Mouse (Mus musculus) urinary bladder, postnatal 14 days (tissue): ENCODE results near the gene Pard3.
A peak's percentile ranks its signal among the peaks of the same experiment; 100 is the strongest.

ENCODE experiments used
- DNase-seq: peaks from one replicate; pipeline ENCODE4 v3.0.0; 2021; ENCODE audit warnings: low spot score

The Pard3 gene

DNA sequence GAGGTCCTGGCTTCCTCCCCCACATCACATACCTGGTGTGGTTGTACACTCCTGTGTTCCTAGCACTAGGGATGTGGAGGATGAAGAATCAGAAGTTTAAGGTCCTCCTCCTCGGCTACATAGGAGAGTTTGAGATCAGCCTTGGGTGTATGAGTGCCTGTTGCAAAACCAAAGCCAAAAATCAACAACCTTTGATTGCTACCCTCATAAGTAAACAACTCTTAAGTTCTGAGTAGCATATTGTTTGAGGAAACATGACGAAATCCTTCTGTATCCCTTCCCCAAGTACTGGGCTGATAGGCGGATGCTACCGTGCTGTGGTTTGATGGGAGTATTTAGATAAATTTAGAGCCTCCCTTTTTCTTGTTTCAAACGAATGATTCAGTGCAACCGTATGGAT lies 20.9 kb downstream of the Pard3 start:
- no peak for DNase-seq

DNA sequence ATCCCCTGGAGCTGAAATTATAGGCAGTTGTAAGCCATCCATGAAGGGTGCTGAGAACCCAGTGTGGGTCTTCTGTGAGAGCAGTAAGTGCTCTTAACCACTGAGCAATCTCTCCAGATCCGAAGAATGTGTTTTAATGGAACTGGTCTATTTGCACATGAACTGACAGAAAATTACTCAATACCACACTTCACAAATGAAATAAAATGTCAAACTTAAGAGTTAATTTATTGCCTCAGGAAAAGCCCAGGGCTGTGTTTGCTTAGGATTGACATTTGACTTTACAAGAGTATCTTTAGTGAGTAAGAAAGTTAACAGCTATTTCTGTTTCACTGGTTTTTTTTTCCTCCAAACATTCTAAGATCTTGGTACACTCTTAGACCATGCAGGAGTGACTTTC lies 23.7 kb downstream of the Pard3 start:
- DNase-seq, result no peak

DNA sequence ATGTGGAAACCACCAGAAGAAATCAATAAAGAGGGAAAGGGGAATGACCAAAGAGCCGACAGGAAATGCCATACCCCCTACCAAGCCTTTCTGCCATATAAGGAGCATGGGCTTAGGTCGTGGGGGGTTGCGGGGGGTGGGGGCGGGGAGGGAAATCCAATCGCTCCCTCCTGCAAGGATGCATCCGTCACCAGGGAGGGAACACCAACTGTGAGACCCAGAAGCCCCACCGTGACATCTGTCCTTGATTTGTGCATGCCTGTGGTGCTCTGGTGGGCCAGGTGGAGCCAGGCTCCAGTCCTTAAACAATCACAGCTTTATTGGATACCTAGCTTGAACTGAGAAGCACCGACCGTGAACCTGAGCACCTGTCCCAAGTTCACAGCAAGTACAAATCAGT lies 24.7 kb downstream of the Pard3 start:
- DNase-seq, result no peak

DNA sequence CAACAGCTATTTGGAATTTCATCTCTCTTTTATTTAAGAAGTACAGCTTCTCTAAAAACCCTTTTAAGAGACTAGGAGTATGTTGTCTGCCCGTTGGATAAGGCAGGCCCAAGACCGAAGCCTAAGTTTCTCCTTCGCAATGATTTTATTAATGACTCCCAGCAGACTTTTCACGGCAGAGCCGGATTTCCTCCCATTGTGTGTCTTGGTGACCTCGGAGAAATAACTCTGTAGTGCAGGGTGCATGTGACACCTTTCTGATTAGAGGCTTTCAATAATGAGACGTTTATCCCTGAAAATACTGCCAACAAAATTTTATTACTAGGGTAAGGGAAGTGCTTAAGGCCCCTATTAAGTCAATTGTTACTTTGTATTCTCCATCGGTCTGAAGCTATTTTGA lies 25.3 kb downstream of the Pard3 start:
- DNase-seq, result no peak

DNA sequence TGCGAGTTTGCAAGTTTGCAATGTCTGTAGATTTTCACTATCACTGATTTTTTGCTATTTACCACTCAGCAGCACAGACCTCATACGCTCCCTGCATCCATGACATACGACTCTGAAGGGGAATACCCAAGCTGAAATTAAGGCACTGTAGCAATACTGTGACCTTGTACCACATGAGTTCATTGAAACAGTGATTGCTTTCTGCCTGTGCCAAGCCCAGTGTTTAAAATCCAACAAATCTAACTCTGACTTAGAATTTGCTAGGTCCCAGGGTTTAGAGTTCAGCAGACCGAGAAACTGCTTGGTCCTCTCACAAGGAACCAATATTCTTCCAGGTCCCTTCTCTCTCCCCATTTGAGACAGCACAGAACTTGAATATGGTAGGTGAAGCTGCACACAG lies 26.7 kb downstream of the Pard3 start:
- DNase-seq, result no peak

DNA sequence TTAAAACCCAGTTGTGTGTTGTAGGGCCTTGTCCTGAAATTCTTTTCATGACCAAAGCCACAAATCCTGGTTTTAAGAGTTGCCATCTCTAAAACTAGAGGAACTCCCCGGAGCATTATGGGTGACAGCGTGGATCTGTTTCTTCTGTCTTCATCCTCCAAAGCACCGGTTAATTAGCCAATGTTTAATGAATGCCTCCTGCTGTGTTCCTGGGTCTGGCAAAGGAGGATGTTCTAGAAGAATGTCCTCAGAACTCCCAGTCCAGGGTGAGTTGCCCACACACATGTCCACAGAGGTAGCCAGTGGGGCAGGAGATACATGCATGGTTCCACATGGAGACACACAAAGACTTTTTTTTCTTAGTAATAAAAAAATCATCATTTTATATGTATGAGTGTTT lies 28.2 kb downstream of the Pard3 start:
- no peak for DNase-seq

DNA sequence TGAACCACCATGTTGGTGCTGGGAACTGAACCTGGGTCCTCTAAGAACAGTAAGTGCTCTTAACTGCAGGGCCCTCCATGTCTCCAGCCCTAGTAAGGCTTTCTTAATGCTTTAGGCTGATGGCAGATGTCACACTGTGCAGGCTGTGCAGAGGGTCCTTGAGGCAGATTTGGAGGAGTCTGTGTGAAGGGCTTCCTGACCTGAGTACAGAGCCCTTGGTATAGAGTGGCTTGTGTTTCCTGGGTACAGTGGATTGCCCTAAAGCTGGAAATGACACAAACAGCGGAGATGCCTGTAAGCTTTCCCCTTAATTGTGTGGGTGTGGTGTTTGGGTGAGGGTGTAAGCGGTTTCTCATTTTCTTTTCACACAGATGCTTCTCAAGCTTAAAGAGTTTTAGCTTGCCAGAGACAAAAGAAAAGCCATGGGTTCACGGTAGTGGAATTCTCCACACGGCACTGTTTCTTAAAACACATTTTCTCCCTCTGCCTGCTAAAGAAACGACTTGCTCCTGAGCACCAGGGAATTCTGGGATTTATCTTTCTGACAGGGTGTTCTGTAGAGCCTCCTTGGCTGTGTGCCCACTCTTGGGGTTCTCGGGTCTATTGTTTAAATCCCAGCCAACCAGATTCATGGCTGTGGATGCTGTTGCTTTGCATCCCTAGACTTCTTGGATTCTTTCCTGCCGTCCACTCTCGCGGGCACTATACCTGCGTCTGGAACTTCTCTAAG lies 28.9 kb downstream of the Pard3 start:
- DNase-seq, result no peak

DNA sequence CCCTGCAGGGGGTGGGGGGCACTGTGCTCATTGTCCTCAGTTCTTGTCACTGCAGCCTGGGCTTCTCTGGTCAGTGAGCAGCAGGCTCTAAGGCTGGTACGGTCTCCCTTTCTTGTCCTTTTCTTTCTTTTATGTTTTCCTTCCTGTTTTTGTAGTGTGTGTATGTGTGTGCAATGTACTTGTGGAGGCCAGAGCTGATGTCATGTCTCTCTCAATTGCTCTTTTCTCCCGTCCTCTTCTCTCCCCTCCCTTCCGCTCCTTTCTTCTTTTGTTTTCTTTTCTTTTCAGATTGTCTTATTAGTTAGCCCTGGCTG lies 29.4 kb downstream of the Pard3 start:
- no peak for DNase-seq

DNA sequence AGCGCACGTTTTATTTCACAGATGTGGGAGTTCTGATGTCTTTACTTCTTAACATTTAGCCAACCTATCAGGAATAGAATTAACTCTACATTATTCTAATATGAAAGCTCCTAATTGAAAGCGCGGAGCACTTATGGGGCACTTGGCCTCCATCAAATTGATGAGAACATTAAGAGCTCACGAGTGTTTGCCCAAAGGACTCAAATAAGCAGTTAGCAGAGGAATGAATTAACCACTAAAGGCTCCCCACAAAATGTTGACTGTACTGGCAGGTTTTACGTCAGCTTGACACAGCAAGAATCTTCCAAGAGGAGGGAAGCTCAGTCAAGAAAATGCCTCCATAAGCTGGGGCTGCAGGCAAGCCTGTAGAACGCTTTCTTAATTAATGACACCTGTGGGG lies 32.1 kb downstream of the Pard3 start:
- no peak for DNase-seq

DNA sequence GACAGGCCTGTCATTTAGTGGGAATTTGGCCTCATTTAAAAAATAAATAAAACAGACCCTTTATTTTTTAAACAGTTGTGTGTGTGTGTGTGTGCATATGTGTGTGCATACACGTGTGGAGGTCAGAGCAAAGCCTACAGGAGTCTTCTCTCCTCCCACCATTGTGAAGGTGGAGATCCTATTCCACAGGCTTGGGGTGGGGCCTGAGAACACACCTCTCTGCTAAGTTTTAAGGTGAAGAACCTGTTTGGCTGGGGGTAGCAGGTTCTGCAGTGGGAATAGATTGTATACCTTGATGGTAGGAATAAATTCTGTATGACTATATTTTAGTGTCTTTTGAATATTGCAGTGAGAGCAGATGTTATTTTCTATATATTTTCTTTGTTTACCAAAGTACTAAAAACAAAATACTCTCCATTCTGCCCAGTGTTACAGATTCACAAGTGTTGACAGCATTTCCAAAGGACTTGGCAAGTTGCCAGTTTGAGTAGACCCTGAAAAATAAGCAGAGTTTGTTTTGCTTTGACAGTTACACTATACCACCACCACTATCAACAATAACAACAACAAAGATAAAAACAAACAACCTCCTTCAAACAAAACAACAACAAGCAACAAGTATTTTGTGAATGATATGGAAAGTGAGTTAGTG lies 35.9 kb downstream of the Pard3 start:
- peak; percentile 62 for DNase-seq

DNA sequence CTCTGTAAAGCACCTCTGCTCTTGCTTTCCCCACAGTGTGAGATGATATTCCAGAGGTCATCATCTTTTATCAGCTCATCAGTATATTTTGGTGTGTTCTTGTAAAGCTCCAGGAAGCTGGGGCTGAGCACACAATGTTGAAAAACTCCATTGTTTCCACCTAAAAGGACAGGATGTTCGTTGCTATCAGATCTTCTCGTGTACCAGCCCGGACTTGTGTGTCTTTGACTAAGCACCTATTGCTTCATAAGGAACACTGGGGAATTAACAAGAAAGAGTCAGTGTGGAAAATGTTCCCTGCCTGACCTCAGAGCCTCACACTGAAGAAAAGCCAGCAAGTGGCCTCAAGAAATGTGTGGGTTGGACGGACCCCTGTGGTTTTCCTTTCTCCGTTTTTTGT lies 39.6 kb downstream of the Pard3 start:
- DNase-seq, result peak; percentile 39

DNA sequence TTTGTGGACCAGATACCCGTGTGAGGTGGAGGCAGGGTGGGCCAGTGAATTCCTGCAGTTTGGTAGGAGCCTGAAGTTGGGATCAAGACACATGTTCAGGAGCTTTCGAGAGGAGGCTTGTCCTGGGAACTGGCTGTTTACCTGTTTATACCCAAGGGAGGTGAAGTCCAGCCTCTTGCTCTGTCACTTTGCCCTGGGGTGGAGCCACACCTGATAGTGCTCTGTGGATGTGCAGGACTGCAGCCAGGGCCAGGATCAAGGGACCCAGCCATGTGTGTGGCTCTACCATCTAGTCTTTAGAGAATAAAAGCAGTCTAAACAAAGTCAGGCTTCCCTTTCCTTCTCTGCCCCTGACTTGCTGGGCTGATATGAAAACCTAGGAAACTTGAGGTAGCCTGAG lies 40.9 kb downstream of the Pard3 start:
- no peak for DNase-seq

DNA sequence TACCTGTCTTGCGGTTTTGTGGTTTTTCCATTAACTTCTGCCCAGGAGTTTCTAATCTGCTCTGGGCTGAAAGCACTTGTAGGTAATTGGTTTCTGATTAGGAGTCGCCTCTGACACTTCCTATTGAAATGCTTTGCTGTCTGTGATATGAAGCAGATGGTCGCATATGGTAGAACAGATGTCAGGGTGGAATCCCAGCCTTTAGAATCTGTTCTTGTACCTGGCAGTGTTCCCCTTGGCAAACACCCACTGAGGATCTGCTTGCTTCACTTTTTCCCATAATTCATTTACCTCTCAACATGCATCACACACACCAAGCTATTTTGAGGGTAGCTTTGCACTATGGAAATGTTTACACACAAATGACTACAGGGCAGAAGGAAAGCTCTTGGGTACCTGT lies 44.2 kb downstream of the Pard3 start:
- no peak for DNase-seq

DNA sequence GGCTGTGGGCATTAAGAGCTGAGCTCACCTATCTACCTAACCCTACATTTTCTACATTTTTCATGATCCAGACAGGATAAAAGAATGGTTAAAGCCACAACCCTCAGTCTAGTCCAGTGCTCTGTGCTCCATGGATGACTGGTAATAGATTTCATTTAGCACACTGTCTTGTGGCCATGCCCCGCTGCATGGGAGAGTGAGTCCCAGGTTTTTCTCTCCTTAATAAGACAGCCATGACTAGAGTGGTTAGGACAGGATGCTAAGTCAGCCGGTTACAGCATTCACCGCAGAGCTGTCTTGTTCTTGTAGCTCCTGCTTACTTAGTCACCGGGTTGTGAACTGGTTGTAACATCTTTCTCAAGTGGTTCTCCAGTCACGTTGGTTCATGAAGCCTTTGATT lies 49.5 kb downstream of the Pard3 start:
- no peak for DNase-seq

DNA sequence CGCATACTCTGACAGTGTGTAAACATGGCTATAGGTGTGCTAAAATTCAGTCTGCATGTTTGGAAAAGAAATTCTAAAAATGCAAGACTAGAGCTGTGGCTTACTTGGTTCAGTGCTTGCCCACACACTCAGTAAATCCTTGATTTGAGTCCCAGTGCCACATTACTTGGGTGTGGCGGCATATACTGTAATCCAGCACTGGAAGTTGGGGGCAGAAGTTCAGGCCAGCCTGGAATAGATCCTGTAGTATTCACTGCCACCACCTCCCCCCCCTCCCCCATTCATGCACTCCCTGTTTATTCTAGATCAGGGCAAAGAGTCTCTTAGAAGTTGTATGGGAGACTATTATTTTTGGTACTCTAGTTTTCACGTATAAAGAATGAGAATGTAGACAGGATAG lies 52.1 kb downstream of the Pard3 start:
- DNase-seq, result no peak

DNA sequence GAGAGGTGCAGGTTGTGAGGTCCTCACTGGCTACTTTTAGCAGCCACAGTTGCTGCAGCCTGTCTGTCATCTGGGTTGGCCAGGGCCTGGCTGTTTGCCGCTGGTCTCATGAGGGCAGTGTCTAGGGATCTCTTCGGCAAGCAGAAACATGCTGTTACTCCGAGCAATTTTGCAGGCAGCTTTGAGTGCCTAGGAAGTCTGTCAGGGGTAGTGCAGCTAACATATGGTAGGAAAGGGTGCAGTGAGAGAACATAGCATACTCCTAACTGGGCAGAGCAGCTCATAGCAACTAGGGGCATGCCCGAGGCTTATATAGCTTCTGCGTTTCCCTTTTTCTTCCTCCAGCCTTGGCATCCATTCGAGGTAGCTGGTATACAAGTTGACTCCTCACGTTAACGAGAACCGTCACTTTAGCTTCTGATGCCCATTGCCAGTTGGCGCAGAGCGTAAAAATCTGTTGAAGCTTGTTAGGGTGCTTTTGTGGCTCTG lies 54.7 kb downstream of the Pard3 start:
- peak; percentile 61 for DNase-seq

DNA sequence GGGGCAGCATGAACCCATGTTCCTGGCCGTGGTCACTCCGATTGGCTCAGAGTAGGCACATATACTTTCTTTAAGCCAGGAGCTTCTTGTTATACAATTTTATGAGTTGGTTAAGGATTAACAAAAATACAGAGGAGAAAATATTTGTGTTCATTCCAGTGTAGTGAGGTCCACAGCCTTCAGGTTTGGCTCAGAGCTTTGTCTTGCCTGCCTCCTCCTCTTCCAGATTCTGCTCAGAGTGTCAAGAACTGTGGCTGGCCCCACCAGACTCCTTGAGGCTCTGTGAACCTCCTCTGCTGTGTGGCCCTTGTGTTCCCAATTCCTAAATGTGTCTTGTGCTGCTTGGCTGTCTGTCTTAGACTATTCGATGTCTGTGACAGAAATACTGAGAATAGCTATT lies 59.7 kb downstream of the Pard3 start:
- DNase-seq, result no peak

DNA sequence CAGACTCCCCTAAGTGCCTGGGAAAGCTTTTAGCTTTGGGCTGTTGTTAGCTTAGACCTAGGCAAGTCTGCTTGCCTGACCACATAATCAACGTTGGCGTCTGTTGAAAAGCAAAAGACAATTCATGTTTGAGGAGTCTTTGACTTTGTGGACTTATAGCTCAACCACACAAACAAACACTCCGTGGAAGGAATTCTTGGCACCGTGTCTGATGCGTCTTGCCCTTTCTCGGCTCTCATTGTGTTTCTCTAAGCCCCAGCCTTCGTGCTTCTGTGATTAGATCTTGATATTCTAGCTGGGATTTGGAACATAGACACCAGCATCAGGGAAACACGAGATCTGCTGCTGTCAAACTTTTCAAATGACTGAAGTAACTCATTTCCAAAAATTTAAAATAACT lies 61.1 kb downstream of the Pard3 start:
- DNase-seq, result no peak

DNA sequence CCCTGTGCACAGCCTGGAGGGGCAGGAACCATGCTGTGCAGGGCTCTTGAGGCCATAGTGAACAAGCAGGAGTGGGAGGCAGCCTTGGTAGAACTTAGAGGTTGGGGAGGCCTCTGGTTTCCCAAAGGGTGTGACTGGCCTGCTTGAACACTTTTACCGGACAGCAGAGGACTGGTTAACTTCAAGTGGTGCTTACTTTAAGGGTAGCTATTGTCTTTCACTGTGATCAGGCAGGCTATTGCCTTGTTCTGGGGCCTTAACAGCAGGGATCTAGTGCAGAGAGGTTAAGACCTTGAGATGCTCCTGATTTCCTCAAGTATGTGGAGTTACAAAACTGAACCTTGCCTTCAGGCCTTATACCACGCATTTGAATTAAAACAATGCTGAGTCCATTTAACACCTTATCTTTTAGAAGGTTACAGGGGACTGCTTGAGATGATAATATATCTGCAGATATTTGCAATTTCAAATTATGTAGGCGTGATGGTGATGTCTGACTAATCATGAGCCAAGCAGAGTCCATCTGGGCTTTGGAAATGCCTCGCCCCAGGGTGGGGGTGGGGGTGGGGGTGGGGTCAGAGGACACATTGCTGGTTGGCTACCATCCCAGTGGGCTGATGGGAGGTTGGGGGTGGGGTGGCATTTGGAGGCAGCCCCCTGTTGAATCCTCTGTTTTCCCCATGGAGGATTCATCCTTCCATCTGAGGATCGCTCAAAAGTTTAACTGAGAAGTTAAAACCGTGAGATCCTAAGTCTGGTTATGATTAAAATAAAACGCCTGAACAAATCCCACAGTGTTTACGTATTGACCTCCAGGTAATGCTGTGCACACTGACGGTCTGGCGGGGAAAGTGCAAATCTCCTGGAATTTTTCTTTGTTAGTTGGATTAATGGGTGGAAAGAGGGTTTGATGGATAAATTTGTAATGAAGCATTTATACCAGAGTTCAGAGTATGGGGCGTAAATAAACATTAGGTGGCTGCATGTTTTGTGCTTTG lies 62.3 kb downstream of the Pard3 start:
- no peak for DNase-seq

DNA sequence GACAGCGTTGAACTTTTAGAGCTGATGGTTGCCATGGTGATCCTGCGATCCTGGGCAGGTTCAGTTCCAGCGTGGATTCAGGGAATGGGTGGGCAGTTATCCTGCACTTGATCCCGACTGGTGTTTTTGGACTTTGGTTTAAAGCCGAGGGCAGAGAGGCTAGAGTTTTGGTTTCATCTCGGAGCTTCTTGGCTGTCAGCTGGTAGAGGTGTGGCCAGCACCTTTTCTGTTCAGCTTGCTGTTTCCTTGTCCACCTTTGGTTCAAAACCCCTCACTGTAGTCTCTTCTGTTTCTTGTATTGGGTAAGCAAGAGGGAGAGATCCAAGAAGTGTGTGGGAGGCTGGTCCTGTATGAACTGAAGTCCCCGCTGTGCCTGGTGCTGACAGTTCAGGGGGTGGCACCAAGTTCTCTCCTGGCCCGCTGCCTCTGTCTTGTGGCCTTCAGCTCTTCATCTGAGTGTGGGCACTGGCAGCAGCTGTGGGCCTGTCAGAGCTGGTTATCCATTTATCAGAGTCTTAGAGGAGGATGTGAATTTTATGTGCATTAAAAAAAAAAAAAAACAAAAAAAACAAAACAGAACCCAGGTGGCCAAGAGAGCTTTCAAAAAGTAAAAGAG lies 65.2 kb downstream of the Pard3 start:
- peak; percentile 55 for DNase-seq

DNA sequence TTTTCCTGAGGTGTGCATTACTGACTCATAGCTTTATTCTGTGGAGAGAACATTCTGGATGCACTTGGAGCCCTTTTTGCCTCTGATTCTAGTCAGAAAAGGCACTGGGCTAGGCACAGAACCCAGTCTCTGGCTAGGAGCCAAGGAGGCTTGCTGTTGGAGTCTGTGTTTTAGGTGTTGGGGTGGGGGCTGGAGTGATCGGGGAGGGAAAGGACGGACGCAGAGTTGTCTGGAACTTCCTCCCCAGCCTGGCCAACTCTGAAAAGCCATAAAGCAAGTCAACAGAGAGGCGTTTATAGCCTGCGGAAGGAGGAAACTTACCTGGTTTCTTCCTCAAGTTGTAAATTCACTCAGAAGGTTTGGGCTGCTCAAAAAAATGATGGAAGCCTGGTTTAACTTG lies 70.6 kb downstream of the Pard3 start:
- DNase-seq, result no peak

DNA sequence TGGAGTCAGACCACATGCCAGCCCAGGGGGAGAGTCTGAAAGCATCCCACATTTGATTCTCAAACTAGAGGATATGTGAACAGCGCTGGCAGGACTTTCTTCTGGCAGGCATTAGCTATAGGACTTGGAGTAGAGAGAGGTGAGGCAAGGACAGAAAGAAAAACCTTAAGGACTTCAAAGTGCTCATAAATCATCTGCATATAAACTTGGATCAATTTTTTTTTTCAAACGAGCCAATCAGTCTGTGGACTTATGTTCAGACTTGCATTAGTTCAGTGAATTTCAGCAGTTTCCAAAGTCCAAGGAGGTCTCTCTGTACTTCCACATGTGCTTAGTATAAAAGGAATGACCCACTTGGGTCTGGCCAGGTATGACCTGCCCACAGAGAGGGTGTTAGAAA lies 72.5 kb downstream of the Pard3 start:
- no peak for DNase-seq
